Mouse (Mus musculus): ENCODE measurements around the gene Gm525.

GRCm38 (mm10) chr11:89028871-89029405 is 44.7 kb upstream of the Gm525 start:
- TF ChIP-seq POLR2A (IDR thresholded peaks at IDR 0.05; ENCODE audit: borderline replicate concordance, extremely low read depth, low read depth, low read length): no peak
- TF ChIP-seq CTCF (IDR thresholded peaks at IDR 0.05; ENCODE audit: insufficient read depth, low read length): no peak
